Mouse (Mus musculus) right cerebral cortex, postnatal 25 days (tissue): Measurements from ENCODE around the gene Ndrg2.
"Not testable (repeated sequence)": the region's sequence is repeated elsewhere in the genome, so short reads cannot be mapped to it uniquely, and the experiment has no call there.

Experiments
- DNase-seq: peaks from one replicate; pipeline ENCODE4 v3.0.0; 2022

The Ndrg2 gene

GRCm38 (mm10) chr14:51913960-51914762 is at the start of gene Ndrg2:
Gene Ndrg2 (minus strand): TSS chr14:51914158.
- DNase-seq: peak; percentile 62

DNA sequence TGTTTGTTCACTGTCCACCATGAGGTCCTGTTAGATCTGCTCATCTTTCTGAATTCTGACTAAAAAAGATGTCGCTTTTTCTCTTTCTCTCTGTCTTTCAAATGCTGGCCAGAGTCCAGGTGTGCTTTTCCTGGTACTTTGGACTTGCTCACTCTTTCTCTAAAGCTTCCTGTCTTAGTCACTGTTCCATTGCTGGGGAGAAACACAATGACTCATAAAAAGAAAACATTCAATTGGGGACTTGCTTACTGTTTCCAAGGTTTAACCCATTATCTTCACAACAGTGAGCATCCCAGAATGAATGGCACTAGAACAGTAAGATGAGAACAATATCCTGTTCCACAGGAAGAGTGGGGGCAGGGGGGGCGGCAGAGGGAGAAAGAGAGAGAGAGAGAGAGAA is 46.4 kb upstream of the Ndrg2 start:
- DNase-seq: no peak

GRCm38 (mm10) chr14:51943336-51943735 is 29.4 kb upstream of the Ndrg2 start:
- DNase-seq: no peak

DNA sequence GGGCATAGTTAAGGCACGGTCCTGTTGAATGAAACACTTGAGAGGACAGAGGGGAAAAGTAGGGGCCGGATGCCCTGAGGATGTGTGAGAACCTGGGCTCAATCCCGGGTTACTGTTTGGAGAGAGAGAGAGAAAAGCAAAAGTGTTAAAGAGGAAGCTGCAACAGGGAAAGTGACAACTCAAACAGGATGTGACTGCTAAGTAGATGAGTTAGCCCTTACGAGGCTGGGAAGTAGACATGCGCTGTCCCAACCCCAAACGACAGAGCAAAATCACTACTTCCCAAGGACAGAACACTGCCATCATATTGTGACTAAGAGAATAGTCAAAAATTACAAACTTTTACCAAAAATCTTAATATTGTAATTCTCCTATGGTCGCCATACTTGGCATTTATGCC is 28.3 kb upstream of the Ndrg2 start:
- no peak for DNase-seq

- DNase-seq: no peak
Observed at GRCm38 (mm10) chr14:51941577-51941976, 27.6 kb upstream of the Ndrg2 start.

DNA sequence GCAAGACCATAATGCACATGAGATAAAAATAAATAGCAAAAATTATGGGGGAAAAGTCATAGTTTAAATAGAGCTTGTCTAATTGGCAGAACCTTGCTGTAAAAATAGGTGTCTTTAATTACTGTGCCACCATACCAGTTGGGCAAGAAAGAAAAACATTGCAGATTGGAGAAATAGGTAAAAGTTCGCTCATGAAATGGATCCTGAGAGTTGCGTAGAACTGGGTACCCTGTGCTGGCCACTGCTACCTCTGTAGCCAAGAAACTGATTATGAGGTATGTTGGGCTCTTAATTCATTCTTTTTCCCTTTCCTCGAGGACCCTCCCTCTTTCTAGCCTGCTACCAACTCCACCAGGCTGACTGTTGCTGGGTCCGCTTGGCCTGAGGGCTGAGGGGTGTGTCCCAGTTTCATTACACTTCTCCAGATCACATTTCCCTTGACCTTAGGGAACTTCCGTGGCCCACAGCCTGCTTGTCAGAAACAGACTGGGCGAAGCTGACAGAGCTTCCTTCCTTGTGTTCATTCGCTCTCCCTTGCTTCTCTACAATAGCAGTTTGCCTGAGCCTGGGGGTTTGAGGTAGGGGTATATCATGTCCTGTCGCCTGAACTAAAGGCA is 27.1 kb upstream of the Ndrg2 start:
- DNase-seq: no peak

GRCm38 (mm10) chr14:51939005-51939404 is 25.0 kb upstream of the Ndrg2 start:
- no peak for DNase-seq

DNA sequence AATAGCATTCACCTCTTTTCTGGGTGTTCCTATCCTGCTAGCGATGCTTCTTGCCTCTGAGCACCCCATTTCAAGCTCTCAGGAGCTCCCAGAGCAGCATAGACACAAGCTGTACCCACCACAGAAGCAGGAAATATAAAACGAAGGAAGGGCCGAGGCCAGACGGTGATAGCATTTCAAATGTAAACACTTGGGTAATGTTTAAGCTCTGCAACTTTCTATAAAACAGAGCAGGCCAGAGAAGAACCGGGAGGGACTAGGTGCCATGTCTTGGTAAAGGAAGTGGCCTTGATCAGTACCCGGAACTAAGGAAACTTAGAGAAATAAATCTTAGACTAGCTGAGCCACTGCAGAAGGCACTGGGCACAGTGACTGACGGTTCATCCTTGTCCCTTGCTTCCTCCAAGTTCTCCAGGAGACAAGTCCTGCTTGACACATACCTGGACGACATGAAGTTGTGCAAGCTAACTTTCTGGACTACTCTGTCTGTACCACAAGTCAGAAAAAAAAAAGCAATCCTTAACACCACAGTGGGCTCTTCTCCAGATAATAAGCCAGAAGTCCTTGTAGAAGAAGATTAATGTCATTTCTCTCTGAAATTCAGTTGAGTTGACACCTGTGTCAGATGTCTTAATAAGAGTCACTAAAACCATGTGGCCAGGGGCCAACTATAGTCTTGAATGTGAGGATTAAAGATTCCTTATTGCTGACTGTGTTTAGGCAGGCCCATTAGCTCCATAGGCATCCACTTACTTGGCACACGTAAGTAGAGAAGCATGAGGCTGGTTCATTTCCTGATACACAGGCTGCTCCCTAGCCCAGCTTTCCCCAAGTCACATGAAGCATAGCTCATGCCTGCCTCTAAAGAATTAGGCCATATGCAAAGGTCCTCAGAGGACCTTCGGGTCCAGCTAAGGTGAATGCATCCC is 18.4 kb upstream of the Ndrg2 start:
- no peak for DNase-seq

DNA sequence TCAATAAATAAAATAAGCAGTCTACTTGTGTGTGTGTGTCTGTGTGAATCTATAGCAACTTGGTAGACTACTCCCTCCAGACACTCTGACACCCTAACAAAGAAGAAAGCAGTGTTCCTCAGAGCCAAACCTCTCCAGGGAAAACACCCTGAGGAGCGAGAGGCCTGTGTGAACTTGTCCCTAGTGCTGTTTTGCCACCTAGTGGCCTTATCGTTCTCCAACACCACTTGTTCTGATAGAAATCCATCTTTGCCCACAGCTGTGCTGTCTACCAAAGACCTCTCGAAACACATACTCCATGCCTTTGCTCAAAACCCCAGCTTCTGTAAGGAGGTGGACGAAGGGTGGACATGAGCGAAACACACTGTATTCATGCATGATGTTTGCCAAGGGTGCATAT is 16.9 kb upstream of the Ndrg2 start:
- peak; percentile 37 for DNase-seq

DNA sequence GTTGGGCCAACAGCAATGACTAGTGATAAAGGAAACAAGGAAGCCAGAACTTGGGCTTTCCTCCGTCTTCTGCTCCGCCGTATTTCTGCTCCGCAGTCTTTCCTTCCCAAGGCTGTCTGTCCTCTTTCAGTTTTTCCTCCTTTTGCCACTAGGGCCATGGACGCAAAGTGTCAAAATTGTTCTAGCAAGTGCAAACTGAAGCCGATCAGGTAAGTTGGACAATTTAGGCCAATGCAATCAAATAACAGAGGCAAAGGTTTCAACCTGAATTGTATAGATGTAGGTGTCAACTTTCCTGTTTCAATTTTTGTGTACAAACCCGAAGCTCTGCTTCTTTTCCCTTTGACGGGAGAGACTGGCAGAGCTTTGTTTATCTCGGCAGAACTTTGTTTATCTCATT is 16.0 kb upstream of the Ndrg2 start:
- DNase-seq: no peak

DNA sequence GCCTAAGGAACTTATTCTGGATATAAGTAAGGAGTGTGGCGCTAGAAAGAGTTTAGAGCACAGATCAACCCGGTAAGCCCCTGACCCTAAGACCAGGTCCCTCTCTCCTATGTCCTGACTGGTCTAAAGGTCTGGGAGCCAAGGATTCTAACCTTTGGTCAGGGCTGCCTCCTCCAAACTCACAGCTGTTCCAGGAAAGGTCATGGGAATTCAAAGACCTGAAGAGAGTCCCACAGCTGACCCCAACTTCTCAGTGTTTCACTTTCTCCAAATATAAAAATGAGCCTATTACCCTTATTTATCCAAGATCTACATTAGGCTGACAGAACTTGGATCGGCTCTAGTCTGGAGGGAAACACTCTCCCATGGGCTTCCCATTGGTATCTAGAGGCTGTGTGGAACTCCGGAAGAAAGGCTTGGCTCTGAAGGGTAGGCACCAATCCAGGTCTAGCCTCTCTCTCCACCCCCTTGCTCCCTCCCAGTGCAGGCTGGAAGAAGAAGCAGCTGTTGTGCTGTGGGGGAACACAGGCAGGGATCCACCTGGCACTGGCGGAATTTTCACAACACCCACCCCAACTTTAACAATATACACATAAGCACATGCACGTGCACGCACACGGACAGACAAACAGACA is 15.5 kb upstream of the Ndrg2 start:
- peak; percentile 71 for DNase-seq

- not testable (repeated sequence) for DNase-seq
Observed at GRCm38 (mm10) chr14:51926930-51927329, 13.0 kb upstream of the Ndrg2 start.

GRCm38 (mm10) chr14:51923492-51923891 is 9.5 kb upstream of the Ndrg2 start:
- no peak for DNase-seq

DNA sequence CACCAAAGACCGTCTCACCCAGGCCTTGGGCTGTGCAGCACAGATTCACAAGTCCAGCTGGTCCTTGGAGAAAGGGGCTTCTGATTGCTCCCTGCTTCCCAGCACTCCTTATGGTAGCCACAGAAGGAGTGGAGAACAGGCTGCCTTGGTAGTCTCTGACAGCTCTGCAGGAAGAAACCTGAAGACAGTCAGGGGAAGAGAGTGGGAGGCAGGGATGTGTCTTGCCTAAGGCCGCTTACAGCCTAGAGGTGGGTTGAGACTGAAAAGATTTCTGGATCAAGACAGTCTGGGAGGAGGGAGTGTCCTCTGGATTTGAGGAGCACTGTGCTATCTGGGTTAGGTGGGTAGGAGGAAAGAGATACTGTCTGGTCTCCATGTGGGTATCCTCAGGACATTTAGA is 9.0 kb upstream of the Ndrg2 start:
- DNase-seq: no peak

DNA sequence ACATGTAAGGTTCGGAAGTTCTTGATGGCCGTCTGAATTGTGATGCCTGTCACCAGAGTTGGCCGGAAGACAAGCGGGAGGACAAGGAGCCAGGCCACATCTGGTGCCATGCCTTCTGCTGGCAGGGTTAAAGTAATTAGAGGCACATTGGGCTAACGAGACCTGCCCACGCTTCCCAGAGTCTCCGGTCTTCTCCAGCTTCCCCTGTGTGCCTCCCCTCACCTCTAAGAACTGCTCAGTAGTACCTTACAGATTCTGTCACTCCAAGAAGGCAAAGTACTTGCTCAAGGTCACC is 8.6 kb upstream of the Ndrg2 start, which contains the start of gene Rnase13:
Rnase13 (minus strand) TSS at position 203 of the 295 bp plus-strand sequence.
- no peak for DNase-seq

DNA sequence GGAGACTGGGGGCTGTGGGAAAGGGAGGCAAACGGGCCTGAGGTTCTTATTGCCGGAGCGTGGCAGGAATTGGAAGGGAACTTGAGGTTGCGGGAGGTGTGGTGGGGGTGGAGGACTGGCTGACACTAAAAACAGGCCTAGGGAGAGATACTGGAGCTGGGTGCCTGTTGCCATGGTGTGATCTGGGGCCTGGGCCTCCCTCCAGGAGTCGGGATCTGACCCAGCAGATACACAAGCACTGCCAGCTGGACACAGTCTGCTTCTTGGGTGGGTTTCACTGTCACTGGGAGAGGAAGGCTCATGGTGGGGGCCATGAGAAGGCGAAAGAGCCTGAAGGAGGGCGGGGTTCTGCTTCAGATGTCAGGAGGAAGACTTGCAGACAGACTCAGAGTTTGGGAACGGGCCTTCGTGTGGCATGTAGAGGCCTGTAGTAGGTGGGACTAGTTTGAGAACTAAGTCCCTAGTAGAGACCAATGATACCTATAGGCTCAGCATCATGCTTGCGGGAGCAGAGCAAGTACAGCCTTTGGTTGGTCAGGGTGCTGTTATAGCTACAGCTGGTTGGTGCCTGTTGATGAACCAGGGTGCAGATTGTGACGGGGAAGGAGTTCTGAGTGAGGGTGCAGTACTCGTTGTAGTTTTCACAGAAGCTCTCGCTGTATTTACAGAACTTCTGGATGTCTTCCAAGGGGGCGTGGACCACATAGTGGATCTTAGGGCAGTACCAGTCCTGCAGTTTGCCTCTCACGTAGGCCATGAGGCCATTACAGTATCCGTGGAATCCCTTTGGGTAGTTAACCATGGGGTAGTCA is 8.0 kb upstream of the Ndrg2 start:
- peak; percentile 41 for DNase-seq

GRCm38 (mm10) chr14:51918966-51919365 is 5.0 kb upstream of the Ndrg2 start:
- DNase-seq: no peak

GRCm38 (mm10) chr14:51918125-51918524 is 4.2 kb upstream of the Ndrg2 start, which contains the start of gene Tppp2:
Gene Tppp2 (plus strand): TSS chr14:51918425.
- no peak for DNase-seq

DNA sequence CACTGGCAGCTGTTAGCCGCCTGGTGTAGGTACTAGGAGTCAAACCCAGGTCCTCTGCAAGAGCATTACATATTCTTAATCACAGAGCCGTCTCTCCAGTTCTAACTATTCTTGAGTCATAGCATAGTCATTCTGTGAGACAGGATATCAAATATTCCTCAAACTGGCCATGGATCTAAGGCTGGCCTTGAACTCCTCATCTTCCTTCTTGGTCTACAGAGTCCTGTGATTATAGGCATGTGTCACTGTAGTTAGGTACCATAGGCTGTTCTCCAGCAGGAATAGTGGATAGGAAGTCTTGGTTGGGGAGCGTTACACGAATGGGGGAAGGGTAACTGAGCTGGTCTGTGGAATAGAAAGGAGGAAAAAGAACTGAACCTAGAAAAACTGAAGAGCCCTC is 2.6 kb upstream of the Ndrg2 start:
- DNase-seq: no peak

DNA sequence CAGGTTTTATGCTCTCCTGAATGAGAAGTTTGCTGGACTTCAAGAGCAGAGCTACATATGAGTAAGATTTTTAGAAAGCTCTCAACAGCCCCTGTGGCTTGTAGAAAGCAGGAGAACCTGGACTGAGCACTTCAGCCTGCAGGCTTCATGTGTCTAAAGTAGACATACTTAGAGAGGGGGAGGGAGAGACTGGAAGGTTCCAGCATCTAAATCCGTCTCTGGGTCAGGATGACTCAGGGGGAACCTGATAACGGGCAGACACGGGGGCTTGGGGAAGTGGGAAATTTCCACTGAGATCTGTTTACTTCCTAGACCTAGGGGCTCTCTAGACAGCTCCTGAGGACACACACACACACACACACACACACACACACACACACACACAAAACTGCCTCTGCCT is 1.1 kb upstream of the Ndrg2 start:
- no peak for DNase-seq

DNA sequence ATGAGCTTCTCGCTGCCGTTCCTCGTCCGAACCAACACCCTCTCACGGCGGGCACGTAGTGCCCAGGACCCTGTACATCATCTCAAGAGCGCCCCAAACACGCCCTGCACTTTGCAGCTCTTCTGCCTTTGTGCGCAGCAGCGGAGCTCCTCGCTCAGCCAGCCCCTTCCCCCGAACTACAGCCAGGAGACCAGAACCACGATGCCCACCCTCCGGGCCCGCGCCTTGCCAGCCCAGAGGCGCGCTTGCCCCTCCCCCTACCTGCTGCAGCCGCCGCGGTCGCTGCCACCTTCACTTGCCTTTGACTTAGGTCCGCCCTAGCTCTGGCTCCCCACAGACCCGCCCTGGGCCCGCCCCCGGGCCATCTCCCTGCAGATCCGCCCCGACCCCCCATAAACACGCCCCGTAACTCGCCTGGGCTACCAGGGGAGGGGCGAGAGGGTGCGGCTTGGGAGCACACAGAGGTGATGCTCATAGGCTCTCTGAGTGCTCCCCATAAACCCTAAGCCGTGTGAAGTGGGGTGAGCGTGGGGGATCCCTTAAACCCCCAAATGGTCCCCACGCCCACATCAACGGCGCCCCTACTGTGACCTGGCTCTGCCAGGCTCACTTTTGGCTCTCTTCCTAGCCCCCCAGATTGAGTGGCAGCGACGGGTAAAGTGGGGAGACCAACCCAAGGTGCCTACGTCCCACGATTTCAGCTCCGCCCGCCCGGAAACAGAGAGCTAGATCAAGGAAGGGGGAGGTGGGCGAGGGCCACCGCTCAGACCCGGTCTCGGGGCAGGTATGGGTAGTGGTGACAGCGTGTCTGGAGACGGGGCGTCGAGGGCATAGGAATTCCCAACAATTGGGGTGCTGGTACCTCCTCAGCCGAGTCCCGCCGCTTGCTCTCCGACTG is 647 bp downstream of the Ndrg2 start:
- DNase-seq: peak; percentile 62
